Mouse (Mus musculus) testis, postnatal 10 days (tissue): ENCODE results near the gene Thbs1.
"Not testable (repeated sequence)": the region's sequence is repeated elsewhere in the genome, so short reads cannot be mapped to it uniquely, and the experiment has no call there.

ENCODE experiments used
- DNase-seq: peaks from one replicate; pipeline ENCODE4 v3.0.0; 2021; ENCODE audit warnings: low spot score

The Thbs1 gene

DNA sequence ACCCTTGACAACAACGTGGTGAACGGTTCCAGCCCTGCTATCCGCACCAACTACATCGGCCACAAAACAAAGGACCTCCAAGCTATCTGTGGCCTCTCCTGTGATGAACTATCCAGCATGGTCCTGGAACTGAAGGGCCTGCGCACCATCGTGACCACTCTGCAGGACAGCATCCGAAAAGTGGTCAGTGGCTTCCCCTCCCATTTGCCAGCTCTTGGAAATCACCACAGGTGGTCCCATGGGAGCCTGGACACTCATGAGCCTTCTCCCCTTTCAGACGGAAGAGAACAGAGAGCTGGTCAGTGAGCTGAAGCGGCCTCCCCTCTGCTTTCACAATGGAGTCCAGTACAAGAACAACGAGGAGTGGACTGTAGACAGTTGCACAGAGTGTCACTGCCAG lies 3.0 kb downstream of the Thbs1 start:
- peak; percentile 23 for DNase-seq

DNA sequence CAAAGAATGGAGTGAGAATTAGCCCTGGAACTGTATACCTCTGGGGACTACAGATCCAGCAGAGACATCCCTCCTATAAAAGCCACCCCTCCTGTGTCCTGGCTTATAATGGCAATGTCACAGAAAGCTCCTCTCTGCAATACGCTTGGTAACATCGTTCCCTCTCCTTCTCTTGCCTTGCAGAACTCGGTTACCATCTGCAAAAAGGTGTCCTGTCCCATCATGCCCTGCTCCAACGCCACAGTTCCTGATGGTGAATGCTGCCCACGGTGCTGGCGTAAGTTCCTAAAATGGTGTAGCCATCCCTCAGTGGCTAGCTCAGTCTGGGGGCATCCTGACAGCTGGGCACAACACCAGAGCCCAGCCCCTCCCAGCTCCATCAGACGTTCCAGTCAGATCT lies 4.0 kb downstream of the Thbs1 start:
- peak; percentile 34 for DNase-seq

DNA sequence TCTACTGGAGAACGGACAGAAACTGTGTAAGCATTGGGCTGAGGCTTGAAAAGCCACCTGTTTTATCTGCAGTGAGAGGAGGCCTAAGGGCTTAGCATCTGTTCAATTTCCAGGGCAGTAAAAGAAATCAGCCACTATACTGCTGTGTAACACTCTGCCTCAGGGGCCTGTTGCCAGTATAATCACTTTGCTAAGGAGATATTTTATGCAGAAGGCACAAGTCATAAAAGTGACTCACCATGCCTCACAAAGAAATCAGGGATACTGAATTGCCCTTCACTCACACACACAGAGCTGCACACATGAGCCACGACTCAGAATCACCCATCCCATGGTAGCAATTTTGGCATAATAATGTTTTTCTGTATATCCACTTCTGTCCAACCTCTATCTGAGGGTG lies 4.5 kb downstream of the Thbs1 start:
- DNase-seq = no peak

DNA sequence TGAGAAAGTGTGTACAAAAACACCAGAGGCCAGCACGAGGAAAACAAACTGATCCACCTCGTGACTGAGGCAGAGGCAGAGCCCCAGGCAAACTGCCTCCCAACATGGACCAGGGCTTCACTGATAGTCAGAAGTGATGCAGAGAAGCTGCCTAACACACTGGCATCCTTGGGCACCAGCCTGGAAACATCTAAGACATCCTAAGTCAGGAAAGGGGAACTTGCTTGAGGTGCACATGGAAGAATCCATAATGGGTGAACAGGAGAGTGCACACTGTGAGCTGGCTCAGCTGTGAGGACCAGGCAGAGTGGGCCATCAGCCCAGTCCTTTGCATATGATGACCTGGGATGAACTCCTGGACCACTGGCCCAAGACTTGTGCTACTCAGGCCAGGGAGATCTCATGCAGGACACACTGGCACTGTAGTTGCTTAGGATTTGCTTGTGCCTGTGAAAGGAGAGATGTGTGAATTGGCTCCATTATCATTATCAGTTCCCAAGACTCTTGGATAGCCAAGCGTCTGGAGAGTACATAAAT lies 5.1 kb downstream of the Thbs1 start:
- peak; percentile 23 for DNase-seq

DNA sequence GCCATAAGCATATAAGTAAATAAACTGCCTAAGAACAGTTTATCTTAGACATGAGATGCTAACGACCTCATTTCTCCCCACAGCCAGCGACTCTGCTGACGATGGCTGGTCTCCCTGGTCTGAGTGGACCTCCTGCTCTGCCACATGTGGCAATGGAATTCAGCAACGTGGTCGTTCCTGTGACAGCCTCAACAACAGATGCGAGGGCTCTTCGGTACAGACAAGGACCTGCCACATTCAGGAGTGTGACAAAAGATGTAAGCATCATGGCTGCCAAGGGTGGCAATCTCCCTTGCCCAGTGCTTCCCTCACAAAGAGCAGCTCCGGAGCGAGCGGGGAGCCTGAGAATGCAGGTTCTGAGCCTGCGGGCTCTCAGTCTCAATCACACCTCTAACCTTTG lies 5.7 kb downstream of the Thbs1 start:
- DNase-seq = peak; percentile 31

DNA sequence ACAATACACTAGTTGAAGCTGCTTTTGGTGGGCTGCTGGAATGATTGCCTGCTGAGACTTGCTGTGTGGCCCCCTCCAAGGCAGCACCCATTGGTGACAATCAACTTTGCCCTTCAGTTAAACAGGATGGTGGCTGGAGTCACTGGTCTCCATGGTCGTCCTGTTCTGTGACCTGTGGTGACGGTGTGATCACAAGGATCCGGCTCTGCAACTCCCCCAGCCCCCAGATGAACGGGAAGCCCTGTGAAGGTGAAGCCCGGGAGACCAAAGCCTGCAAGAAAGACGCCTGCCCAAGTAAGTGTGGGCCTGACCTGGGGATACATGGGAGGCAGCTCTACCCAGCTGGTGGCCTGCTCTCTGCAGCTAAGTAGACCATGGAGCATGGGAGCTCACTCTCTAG lies 6.4 kb downstream of the Thbs1 start:
- DNase-seq = peak; percentile 31

DNA sequence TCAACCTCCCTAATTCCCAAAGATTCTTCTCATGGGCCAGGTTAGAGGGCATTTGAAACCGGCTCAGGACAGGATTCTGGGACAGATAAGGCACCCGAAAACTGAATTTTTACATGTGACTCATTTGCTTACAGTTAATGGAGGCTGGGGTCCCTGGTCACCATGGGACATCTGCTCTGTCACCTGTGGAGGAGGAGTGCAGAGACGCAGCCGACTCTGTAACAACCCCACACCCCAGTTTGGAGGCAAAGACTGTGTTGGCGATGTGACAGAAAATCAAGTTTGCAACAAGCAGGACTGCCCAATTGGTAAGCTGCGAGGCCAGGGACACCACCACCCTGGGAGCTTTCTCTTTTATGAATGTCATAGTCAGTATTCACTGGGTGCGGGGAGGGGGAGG lies 6.8 kb downstream of the Thbs1 start:
- no peak for DNase-seq

DNA sequence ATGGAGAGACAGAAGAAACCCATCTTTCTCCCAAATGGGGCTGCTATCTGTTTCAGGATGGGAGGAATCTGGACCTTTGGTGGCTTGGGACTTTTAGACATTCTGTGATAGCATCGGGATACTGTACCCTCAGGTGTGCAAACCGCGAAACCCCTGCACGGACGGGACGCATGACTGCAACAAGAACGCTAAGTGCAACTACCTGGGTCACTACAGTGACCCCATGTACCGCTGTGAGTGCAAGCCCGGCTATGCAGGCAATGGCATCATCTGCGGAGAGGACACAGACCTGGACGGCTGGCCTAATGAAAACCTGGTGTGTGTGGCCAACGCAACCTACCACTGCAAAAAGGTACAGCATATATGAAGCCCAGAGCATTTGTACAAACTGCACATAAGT lies 8.0 kb downstream of the Thbs1 start:
- no peak for DNase-seq

DNA sequence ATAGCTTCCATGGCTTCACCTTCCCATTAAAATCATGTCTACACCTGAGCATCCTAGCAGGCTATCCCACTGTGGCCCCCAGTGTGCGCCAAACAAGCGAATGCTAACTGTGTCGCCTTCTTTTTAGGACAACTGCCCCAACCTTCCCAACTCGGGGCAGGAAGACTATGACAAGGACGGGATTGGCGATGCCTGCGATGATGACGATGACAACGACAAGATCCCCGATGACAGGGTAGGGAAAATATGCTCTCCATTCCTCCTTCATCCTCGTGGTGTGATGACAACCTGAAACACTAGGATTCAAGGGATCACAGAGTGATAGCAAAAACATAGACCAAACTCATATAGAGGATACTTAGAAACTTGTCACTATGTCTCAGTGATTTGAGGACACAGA lies 8.4 kb downstream of the Thbs1 start:
- DNase-seq = no peak

DNA sequence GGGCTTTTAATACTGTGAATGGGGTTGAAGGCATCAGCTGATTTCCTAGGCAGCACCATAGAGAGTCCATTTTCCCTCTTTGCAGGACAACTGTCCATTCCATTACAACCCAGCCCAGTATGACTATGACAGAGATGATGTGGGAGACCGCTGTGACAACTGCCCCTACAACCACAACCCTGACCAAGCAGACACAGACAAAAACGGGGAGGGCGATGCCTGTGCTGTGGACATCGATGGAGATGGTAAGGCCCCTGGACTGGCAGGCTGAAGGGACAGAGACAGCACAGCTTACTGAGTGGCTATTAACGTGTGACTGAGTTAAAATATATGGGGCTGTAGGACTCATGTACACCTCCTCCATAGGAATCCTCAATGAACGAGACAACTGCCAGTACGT lies 9.1 kb downstream of the Thbs1 start:
- DNase-seq = no peak

DNA sequence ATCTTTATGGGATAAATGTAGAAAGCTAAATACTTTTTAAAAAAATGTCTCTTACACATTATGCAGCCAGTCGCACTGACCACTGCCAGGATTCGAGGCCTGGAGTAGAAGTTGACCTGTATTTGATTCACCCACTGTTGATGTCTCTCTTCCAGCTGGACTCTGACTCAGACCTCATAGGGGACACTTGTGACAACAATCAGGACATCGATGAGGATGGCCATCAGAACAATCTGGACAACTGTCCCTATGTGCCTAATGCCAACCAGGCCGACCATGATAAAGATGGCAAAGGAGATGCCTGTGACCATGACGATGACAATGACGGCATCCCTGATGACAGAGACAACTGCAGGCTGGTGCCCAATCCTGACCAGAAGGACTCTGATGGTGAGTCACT lies 10.6 kb downstream of the Thbs1 start:
- peak; percentile 26 for DNase-seq

DNA sequence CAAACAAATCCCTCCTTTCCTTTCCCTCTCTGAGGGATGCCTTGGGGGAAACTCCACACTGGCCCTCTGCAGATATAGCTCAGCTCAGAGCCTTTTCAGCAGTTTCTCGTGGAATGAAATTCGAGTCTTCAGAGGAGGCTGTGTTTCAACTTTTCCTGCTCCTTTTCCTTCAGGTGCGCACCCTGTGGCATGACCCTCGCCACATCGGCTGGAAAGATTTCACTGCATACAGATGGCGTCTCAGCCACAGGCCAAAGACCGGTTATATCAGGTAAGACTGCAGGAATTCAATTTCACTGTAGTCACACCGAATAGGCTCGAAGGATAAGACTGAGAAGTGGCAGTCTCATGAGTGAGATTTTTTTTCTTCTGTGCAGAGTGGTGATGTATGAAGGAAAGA lies 12.1 kb downstream of the Thbs1 start:
- DNase-seq = peak; percentile 10

DNA sequence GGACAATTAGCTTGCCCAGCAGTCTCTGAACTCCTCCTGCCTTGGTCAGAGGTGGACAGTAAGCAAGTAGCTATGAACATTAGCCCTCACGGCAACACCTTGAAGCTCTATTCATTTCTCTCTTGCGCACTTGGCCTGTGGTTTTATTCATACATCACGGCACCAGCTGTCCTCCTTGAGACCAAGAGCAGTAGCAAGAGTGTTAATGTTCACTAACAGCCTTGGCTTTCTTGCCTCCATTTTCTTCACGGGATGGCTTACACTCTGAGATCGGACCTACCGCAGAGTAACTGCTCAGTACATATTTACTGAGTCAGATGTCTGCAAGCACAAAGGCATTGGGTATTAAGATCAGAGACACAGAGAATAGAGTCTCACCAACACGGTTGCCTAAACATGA lies 12.8 kb downstream of the Thbs1 start:
- peak; percentile 16 for DNase-seq

DNA sequence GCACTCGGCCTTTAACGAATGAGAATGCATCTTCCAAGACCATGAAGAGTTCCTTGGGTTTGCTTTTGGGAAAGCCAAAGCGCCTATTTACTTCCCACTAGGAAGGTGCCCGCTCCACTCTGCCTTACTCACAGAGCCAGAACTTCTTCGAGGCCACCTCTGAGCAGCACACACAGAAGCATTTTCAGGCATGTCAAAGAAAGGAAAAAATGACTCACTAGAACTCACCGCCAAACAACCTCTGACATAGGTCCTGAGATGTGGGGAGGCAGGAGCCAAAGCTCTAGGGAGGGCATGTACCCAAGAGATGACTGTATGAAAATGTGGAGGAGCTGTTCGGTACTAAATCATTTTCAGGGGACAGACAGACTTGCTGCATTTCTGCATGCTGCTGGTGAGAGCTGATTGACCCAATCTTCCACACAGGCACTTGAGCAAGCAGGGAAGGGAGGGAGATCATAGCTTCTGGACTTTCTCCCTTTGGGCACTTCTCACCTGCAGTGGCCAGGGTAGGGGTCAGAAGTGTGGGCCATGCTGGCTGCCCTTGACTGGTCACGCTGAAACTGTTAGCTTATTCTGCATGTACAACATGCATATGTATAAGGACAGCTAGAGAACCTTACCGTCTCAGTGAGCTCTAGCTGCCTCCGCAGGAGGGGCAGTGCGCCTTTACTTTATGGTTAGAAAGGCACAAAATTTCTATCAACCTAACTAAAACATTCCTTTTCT lies 13.7 kb downstream of the Thbs1 start:
- peak; percentile 16 for DNase-seq

DNA sequence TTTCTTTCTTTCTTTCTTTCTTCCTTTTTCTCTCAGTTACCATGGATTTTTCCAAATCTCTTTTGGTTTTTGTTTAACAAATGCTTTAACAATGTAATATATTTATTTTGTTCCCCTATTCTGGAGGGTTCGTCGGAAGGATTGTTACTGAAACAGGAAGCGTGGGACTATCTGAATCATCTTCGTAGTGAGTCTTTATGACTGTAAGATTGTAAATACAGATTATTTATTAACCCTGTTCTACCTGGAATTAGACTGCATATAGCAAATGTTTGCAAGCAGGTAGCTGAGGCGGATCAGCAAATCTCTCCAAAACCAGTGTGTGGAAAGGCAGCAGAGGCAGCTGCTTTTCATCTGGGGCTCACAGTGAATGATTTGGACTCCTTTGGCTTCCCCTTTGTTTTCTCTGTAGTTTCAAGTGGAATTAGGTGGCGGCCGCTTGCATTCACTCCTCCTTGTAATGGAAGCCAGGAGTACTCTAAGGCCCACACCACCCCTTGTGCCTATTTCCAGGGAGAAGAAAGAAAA lies 14.3 kb downstream of the Thbs1 start:
- peak; percentile 16 for DNase-seq

DNA sequence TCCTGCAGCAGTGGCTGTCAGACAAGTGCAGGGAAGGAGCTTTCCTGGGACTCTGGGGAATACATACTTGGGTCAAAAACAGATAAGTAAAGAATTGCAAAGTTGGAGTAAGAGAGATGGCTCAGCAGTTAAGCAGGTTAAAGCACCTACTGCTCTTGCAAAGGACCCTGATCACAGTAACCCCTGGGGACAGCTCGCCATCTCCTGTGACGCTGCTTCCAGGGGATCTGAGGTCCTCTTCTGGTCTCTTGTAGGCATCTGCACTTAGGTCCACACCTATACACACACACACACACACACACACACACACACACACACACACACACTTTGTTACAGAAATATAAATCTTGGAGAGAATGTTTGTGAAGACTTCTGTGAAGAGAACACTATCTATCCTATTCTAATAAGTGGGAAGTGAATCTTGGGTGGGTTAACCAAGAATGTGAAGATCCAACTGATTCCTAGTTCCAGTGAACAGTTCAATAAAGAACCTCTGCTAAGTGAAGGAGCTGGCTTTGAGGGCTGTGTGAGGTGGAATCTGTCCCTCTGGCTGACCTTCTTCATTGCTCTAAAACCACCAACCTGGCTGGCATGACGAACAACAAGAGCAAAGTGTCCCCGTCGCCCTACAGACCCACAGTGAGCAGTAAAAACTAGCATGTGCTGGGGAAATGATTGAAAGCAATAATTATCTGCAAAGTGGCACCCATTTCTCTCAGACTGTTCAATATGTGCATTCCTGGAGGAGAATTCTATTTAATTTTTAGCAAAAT lies 16.0 kb downstream of the Thbs1 start:
- peak; percentile 23 for DNase-seq

DNA sequence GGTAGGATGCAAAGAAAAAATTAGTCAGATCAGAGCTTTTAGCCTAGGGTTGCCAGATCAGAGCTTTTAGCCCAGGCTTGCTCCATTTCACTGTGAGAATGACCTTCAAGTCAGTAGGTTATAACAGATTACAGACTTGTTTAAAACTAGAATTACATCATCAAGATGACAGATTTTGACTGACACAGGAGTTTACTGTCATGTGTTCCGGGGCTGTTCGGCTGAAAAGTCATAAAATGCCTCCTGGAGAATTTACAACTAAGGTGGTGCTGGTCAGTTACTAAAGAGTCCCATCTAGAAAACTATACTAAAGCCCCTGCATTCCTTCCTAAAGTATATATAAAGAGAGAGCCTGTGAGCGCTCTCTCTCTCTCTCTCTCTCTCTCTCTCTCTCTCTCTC lies 16.6 kb downstream of the Thbs1 start:
- DNase-seq = no peak

DNA sequence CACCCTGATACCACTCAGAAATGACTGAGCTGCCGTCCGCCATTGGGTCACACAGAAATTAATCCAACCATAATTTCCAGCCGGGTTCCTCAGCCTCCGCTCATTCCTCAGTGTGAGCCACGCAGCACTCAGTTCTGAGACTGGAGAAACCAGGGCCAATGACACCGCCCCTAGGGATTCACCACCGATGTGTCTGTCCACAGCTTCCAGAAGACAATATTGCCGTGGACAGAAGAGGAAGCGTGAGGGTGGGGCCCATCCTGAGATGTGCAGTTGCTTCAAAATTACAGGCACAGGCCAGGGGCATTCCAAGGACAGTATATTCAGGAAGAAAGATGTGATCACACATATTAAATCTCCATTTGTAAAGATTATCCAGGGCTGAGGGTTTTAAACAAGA lies 25.4 kb downstream of the Thbs1 start:
- no peak for DNase-seq

DNA sequence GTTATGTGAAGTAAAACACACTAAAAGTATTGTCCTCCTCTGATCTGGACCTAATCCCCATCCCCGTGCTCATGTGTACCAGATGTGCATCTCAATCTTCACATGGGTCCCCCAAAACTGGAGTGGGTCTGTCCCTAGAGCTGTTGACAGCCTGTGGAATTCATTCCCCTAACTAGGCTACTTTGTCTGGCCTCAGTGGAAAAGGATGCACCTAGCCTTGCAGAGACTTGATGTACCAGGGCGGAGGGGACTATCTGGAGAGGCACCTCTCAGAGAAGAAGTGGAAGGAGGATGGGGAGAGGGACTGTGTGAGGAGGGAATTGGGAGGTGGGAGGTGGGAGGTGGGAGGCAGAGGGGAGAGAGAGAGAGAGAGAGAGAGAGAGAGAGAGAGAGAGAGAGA lies 26.1 kb downstream of the Thbs1 start:
- no peak for DNase-seq

DNA sequence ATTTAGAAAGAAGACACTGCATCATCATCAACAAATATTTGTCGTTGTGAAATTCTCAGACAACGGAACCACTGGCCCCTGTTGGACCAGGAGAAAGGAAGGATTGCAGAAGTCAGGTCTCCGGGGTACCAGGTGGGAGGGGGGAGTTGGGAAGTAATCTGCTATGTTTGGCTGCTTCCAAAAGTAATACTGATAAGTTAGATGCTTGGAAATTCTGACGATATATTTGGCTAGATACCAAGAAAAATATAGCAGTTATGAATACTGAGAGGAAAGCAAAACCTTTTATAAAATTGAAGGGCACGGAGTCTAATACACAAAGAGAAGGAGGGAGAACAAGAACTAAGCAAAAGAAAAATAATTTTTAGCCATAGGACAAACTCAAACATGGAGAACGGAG lies 27.6 kb downstream of the Thbs1 start:
- no peak for DNase-seq

DNA sequence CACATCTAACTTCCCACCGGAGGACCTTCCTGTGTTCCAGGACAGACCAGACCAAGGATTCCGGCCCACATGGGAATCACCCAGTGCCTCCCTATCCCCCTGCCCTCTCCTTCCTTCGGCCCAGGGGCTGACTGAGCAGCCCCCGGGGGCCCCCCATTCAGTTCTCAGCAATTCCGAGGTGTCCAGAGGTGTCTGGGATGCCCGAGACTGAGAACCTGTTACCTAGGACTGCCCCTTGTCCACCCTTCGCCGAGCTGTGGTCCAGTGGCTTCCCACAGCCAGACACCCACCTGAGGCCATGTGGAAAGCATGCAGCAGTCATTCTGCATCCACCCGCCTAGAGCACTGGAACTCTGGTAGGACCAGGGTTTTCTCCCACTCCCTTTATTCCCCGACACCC lies 30.0 kb downstream of the Thbs1 start:
- DNase-seq = no peak

DNA sequence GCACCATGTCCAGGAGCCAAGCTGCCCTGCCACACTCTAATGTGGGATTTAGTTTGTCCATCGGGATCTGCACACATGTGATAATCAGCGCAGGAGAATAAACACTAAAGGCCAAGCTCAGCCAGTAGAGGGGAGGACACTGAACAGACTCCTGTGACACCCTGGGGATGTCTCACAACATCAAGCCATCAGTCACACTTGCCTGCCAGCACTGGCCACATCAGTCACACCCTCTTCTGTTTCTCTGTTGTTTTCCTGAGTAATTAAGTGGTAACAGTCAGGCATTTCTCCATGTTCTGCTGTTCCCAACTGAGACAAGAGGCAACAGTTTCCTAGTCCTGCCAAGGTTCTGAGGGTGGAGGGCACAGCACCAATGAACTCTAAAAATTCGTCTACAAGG lies 36.1 kb downstream of the Thbs1 start:
- not testable (repeated sequence) for DNase-seq
